Mouse (Mus musculus) heart, embryonic 13.5 days (tissue): ENCODE data around the gene D11Wsu47e. TPM values are rescaled to one million over a fixed set of nuclear protein-coding genes. Genes with fewer than 3 reads are reported as not detected.

Source experiments
- ATAC-seq: fragments of 200-750 bp; cut with Nextera tagmentation; 2 replicates; pipeline ENCODE4 v1.8.0; 2017; ENCODE audit warnings: moderate TSS enrichment; ENCODE audit not compliant: insufficient number of reproducible peaks, low FRiP score, low TSS enrichment; ENCODE audit errors: extremely low read depth
- H3K27ac ChIP-seq: fragments of 300-500 bp; sonication (generic); replicated peaks from 2 replicates; pipeline ENCODE4 v1.5.1; 2015; ENCODE audit warnings: moderate library complexity, mild to moderate bottlenecking, inconsistent platforms
- H3K27me3 ChIP-seq: fragments of 300-500 bp; sonication (generic); replicated peaks from 2 replicates; pipeline ENCODE4 v1.6.1; 2015; ENCODE audit warnings: mild to moderate bottlenecking, inconsistent platforms
- H3K36me3 ChIP-seq: fragments of 300-500 bp; sonication (generic); 2 replicates; pipeline ENCODE4 v1.6.1; 2015; ENCODE audit warnings: mild to moderate bottlenecking, inconsistent platforms
- H3K4me1 ChIP-seq: fragments of 300-500 bp; sonication (generic); 2 replicates; pipeline ENCODE4 v1.6.1; 2015; ENCODE audit warnings: inconsistent platforms
- H3K4me2 ChIP-seq: fragments of 300-500 bp; sonication (generic); 2 replicates; pipeline ENCODE4 v1.6.1; 2015; ENCODE audit warnings: inconsistent platforms, mild to moderate bottlenecking, moderate library complexity
- H3K4me3 ChIP-seq: fragments of 300-500 bp; sonication (generic); 2 replicates; pipeline ENCODE4 v1.5.1; 2015; ENCODE audit warnings: moderate library complexity, mild to moderate bottlenecking, inconsistent platforms
- H3K9ac ChIP-seq: fragments of 300-500 bp; sonication (generic); 2 replicates; pipeline ENCODE4 v1.6.1; 2015; ENCODE audit warnings: inconsistent platforms, mild to moderate bottlenecking, moderate library complexity
- H3K9me3 ChIP-seq: fragments of 300-500 bp; sonication (generic); 2 replicates; pipeline ENCODE4 v1.6.1; 2016; ENCODE audit warnings: inconsistent platforms
- WGBS: fragments of 180-500 bp; shearing (Covaris S2); methylation state at CpG from one replicate; pipeline ENCODE4 v1.1.7; 2015; ENCODE audit warnings: mixed read lengths; 5-methylcytosine and 5-hydroxymethylcytosine counted together
- polyA plus RNA-seq: library from polyadenylated mRNA; unstranded; fragments of >200 nt; fragmentation: Nextera tagmentation; extraction: Ambion mirVana; gene quantifications from 2 replicates; pipeline ENCODE4 v1.2.1, GENCODE M21; 2015

Gene D11Wsu47e
- polyA plus RNA-seq, result 15.1 and 16.0 TPM in 2 replicates

DNA sequence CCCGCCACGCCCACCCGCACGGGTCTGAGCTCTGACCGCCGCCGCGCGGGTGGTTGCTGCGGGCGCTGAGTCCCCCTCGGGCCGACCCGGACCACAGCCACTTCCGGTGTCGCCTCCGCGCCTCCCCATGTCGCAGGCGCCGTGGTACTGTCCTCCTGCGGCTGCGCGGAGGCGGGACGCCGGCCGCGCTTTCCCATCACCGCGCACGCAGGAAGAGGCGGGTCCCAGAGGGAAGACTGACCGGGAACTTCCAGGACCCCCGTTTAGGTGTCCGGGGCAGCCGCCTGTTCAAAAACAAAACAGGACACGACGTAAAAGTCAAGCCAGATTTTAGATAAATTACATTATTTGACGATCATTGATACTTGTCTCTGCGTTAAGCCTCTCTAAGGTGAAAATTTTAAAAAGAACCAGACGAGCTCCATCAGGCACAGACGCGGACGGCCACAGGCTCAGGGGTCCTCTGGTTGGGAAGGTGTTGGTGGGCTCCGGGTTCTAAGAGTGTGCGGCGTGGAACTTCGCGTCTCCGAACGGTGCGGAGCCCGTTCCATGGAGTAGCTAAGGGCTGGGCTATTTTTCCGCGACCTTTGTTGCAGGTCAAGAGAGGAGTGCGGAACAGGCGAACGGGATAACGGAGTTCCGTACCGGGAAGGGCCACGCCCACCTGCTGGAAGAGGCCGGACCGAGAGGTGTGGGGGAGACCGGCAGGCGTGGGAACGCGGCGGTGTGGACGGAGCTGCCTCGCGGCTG is at the start of gene D11Wsu47e, which contains the start of gene Fam104a:
TSS of gene D11Wsu47e (plus strand) at position 456 of the 750 bp plus-strand sequence.
TSS of gene Fam104a (minus strand) at position 199 of the 750 bp plus-strand sequence.
- H3K27me3 ChIP-seq, result no peaks in the 10 kb centered on the region
- ATAC-seq, result peak; percentile 90
- H3K27ac ChIP-seq, result peak within 1 kb of the TSS; percentile 99
- peak within 1 kb of the TSS; percentile 95 for H3K4me3 ChIP-seq
- WGBS, result under 1% methylated on average over 70 of the region's 73 CpGs
- H3K9ac ChIP-seq, result peak within 1 kb of the TSS; percentile 98
- peaks cover 46% of the 10 kb centered on the region for H3K4me1 ChIP-seq
- no peaks in the 10 kb centered on the region for H3K9me3 ChIP-seq
- peaks cover 17% of the 10 kb centered on the region for H3K36me3 ChIP-seq
- H3K4me2 ChIP-seq, result peak within 1 kb of the TSS; percentile 82

DNA sequence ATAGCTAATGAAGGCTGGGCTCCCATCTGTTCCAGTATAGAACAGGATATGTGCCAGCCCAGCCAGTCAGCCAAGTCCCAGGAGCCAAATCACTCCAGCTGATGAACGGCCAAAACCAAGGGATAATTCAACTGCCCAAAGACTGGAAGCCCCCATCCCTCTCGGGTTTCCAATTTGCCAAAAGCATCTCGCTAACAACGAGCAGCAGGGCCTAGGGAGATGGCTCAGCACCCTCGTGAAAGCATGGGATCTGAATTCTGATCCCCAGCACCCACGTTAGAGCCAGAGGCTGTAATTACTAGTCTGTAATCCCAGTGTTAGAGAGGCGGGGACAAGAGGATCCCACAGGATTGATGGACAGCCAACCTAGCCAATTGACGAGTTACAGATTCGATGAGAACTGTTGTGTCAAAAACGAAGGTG is 49.5 kb upstream of the D11Wsu47e start:
- ATAC-seq, result no peak
- Histone ChIP-seq H3K4me1 (no peaks in the 10 kb centered on the region), H3K9ac (no peak overlapping the region), H3K27me3 (no peaks in the 10 kb centered on the region), H3K36me3 (no peaks in the 10 kb centered on the region), H3K4me2 (no peak overlapping the region), H3K4me3 (no peak overlapping the region), H3K27ac (no peak overlapping the region), H3K9me3 (peaks cover 7% of the 10 kb centered on the region; the same call in 1 of the 2 replicates)
- 73% methylated on average over 10 of the region's 10 CpGs for WGBS

DNA sequence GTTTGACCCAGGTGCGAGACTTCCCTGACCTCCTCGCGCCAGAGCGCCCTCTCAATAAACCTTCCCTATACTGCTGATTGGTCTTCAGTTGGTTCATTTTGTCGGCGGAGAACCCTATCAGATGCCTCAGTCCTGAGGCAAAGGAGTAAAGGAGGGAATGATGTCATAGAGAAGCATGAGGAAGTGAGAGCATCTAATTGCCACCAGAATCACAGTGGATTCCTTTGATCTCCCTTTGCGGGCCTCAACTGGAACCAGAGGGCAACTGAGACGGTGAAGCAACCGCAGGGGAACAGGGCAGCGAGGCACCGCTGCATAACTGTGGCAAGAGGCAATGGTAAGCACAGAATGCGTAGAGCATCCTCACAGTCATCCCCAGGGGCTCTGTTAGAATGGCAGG is 45.5 kb upstream of the D11Wsu47e start:
- H3K4me2 ChIP-seq, result no peak overlapping the region
- H3K27me3 ChIP-seq, result no peaks in the 10 kb centered on the region
- WGBS, result 87% methylated on average over 12 of the region's 12 CpGs
- no peak for ATAC-seq
- no peak overlapping the region for H3K4me3 ChIP-seq
- H3K4me1 ChIP-seq, result no peaks in the 10 kb centered on the region
- H3K27ac ChIP-seq, result no peak overlapping the region
- H3K9ac ChIP-seq, result no peak overlapping the region
- H3K9me3 ChIP-seq, result peaks cover 7% of the 10 kb centered on the region; the same call in 1 of the 2 replicates
- H3K36me3 ChIP-seq, result no peaks in the 10 kb centered on the region

DNA sequence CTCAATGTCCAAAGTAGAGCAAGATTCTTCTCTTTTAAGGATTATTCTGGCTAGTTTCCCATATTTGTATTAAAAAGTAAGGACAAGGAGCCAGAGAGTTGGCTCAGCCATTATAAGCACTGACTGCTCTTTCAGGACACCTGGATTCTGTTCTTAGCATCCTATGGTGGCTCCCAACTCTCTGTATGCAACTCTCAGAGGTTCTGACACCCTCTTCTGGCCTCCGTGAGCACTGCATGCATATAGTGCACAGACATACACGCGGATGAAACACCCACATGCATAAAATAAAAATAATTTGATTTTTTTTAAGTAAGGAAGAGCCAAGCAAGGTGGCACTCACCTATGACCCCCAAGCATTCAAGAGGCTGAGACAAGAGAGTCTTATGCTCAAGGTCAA is 39.0 kb upstream of the D11Wsu47e start:
- 82% methylated on average over 3 of the region's 3 CpGs for WGBS

DNA sequence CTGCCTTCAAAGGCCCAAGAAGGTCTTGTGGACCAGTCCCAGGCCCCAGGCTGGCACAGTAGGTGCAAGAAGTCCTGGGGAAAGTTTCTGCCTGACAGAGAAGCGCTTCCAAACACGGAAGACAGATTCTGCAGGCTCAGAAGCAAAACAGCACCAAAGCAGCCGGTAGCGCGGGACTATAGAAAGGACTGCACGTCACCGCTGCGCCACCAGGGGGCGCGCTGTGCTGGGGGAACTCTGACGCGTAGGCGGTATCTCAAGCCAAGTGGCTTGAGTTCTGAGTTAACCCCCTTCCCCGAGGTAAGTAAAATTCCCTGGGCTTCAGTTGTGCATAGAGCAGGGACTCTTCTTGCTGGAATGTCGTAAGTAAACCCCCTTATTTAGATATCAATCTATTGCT is 36.1 kb upstream of the D11Wsu47e start:
- H3K4me2 ChIP-seq, result peak overlapping the region; percentile 85
- peak overlapping the region; percentile 67 for H3K9ac ChIP-seq
- H3K27ac ChIP-seq, result no peak overlapping the region
- ATAC-seq, result no peak
- no peaks in the 10 kb centered on the region for H3K9me3 ChIP-seq
- H3K4me1 ChIP-seq, result peaks cover 25% of the 10 kb centered on the region
- peak overlapping the region; percentile 91 for H3K4me3 ChIP-seq
- no peaks in the 10 kb centered on the region for H3K27me3 ChIP-seq
- 5% methylated on average over 15 of the region's 15 CpGs for WGBS
- H3K36me3 ChIP-seq, result peaks cover 18% of the 10 kb centered on the region

More for the DNA sequence above, 39.0 kb upstream of the D11Wsu47e start:
- no peak overlapping the region for H3K4me2 ChIP-seq
- no peak for ATAC-seq
- H3K36me3 ChIP-seq, result no peaks in the 10 kb centered on the region
- no peak overlapping the region for H3K27ac ChIP-seq
- no peaks in the 10 kb centered on the region for H3K9me3 ChIP-seq
- peaks cover 16% of the 10 kb centered on the region for H3K4me1 ChIP-seq
- H3K27me3 ChIP-seq, result no peaks in the 10 kb centered on the region
- no peak overlapping the region for H3K4me3 ChIP-seq
- H3K9ac ChIP-seq, result no peak overlapping the region

DNA sequence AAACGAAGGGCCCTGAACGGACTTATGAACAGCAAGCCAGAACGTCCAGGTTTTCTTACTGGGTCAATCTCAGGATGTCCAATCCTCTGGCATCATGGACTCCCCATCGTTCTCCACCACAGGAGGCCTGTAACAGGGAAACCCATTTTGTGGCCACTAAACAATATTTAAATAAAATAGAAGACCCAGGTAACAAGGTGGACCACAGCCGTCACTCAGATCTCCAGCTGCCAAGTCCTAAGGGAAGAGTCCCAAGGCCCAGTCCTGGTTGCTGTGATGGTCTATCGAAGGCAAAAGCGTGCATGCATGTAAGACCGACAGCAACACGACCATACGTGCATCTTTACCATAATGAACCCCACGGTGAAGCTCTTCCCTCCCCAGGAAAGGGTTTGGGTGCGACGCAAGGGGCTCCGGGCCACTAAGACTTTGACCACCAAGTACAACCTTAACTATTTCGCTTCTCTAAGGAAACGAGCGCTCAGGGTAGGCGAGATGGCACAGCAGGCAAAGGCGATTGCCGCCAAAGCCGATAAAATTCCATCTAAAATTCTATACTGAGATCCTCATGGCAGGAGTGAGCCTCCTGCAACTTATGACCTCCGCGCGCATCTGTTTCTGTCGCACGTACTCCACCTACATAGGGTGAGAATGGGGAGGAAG is 35.4 kb upstream of the D11Wsu47e start, which contains the start of gene Cog1:
TSS of gene Cog1 (plus strand) at position 480 of the 663 bp plus-strand sequence.
- WGBS, result 41% methylated on average over 26 of the region's 26 CpGs
- peaks cover 24% of the 10 kb centered on the region for H3K36me3 ChIP-seq
- peak within 1 kb of the TSS; percentile 91 for H3K4me3 ChIP-seq
- H3K4me1 ChIP-seq, result peaks cover 25% of the 10 kb centered on the region
- no peaks in the 10 kb centered on the region for H3K27me3 ChIP-seq
- no peak for ATAC-seq
- peak within 1 kb of the TSS; percentile 85 for H3K4me2 ChIP-seq
- peak within 1 kb of the TSS; percentile 97 for H3K9ac ChIP-seq
- no peaks in the 10 kb centered on the region for H3K9me3 ChIP-seq
- peak within 1 kb of the TSS; percentile 85 for H3K27ac ChIP-seq

DNA sequence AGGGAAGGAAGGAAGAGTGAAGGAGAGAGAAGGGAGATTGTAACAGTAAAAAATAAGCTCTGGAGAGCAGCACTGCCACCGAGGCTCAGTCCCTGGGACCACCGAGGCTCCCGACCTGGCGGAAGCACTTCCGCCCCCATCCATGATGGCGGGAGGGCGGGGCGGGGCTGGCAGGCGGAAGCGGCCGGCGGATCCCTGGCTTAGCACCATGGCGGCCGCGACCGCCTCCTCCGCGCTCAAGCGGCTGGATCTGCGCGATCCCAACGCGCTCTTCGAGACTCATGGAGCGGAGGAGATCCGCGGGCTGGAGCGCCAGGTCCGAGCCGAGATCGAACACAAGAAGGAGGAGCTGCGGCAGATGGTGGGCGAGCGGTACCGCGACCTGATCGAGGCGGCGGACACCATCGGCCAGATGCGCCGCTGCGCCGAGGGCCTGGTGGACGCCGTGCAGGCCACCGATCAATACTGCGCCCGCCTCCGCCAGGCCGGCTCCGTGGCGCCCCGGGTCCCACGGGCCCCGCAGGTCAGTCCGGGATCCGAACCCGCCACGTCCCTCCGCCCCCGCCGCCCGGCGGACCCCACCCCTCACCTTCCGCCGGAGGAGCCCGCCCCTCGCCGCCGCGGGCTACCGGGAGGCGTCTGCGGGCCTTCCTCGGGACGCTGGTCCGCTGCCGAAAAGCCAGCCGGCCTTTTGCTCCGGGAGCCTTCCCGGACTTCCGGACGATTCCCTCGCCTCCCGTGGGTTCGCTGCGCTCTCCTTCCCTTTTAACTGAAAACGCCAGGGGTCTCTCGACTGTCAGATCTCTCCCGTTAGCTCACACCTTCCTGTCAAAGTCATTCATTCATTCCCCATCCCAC is 34.6 kb upstream of the D11Wsu47e start, which contains the start of gene Slc39a11:
TSS of gene Slc39a11 (minus strand) at position 727 of the 858 bp plus-strand sequence.
- peak within 1 kb of the TSS; percentile 85 for H3K4me2 ChIP-seq
- H3K27me3 ChIP-seq, result no peaks in the 10 kb centered on the region
- under 1% methylated on average over 83 of the region's 91 CpGs for WGBS
- peaks cover 25% of the 10 kb centered on the region for H3K4me1 ChIP-seq
- H3K36me3 ChIP-seq, result peaks cover 32% of the 10 kb centered on the region
- no peaks in the 10 kb centered on the region for H3K9me3 ChIP-seq
- ATAC-seq, result peak; percentile 58; the same call in 1 of the 2 replicates
- H3K27ac ChIP-seq, result peak within 1 kb of the TSS; percentile 85
- peak within 1 kb of the TSS; percentile 97 for H3K9ac ChIP-seq
- peak within 1 kb of the TSS; percentile 91 for H3K4me3 ChIP-seq

DNA sequence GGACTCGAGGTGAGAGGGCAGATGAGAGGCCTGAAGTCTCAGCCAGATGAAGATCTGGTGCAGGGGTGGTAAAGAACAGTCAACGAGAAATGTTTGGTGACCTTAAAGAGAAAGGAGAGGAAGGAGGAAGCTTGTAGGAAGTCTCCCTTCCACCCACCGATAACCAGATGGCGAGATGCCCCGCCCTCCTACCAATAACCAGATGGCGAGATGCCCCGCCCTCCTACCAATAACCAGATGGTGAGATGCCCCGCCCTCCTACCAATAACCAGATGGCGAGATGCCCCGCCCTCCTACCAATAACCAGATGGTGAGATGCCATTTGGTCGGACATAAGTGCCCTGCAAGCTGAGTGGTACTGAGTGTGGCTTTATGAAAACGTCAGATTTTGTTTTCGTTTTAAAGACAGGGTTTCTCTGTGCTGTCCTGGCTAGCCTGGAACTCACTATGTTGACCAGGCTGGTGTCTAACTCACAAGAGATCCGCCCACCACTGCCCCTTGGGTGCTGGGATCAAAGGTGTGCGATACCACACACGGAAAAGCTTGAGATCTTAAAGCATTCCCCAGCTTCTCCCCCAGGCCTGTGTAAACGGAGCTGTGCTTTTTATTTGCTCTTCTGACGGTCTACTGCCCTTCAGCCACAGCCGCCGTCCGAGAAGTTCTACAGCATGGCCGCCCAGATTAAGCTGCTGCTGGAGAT is 32.9 kb upstream of the D11Wsu47e start:
- Histone ChIP-seq H3K4me3 (peak overlapping the region; percentile 91; the same call in 1 of the 2 replicates), H3K36me3 (peaks cover 50% of the 10 kb centered on the region), H3K27me3 (no peaks in the 10 kb centered on the region), H3K9ac (no peak overlapping the region), H3K4me2 (peak overlapping the region; percentile 85), H3K9me3 (no peaks in the 10 kb centered on the region), H3K4me1 (peaks cover 25% of the 10 kb centered on the region), H3K27ac (no peak overlapping the region)
- ATAC-seq, result no peak
- 70% methylated on average over 22 of the region's 22 CpGs for WGBS

DNA sequence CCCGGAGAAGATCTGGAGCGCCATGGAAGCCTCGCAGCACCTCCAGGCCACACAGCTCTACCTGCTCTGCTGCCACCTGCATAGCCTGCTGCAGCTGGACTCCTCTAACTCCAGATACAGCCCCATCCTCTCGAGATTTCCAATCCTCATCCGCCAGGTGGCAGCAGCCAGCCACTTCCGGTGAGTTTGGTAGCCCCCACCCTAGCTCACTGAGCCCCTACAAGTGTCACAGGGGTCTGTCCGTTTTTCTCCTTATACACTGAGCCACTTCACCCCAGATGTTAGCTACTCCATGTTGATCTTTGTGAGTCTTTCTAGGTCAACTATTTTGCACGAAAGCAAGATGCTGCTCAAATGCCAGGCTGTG is 32.3 kb upstream of the D11Wsu47e start:
- H3K9ac ChIP-seq, result no peak overlapping the region
- H3K9me3 ChIP-seq, result no peaks in the 10 kb centered on the region
- ATAC-seq, result no peak
- peaks cover 55% of the 10 kb centered on the region for H3K36me3 ChIP-seq
- no peaks in the 10 kb centered on the region for H3K27me3 ChIP-seq
- H3K4me3 ChIP-seq, result no peak overlapping the region
- no peak overlapping the region for H3K27ac ChIP-seq
- 52% methylated on average over 8 of the region's 8 CpGs for WGBS
- no peak overlapping the region for H3K4me2 ChIP-seq
- peaks cover 25% of the 10 kb centered on the region for H3K4me1 ChIP-seq

DNA sequence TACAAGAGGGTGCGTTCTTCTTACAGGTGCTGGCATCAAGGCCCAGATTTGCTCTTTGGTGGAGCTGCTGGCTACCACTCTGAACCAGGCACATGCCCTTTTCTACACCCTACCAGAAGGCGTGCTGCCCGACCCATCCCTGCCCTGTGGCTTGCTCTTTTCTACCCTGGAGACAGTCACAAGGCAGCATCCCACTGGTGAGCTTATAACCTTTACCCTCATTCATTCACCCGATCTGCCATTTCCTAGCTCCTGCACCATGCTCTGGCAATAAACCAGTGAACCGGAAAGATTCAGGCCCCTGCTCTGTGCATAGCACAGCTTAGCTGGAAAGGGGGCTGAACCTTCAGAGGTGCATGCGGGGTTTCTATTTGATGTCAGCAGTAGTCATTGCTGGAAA is 31.7 kb upstream of the D11Wsu47e start:
- Histone ChIP-seq H3K9me3 (no peaks in the 10 kb centered on the region), H3K4me3 (no peak overlapping the region), H3K4me2 (no peak overlapping the region), H3K27ac (no peak overlapping the region), H3K9ac (no peak overlapping the region), H3K27me3 (no peaks in the 10 kb centered on the region), H3K4me1 (peaks cover 25% of the 10 kb centered on the region), H3K36me3 (peaks cover 61% of the 10 kb centered on the region)
- WGBS, result 94% methylated on average over 6 of the region's 6 CpGs
- ATAC-seq, result no peak
